Mouse (Mus musculus) heart, postnatal 10 days (tissue): Measurements from ENCODE around the gene Clip2. TPM values are rescaled to one million over a fixed set of nuclear protein-coding genes. Genes with fewer than 3 reads are reported as not detected.
"Not testable (repeated sequence)": the region's sequence is repeated elsewhere in the genome, so short reads cannot be mapped to it uniquely, and the experiment has no call there.

Source experiments
- DNase-seq, 2 experiments: peaks; one replicate each; pipeline ENCODE4 v3.0.0; 2021
- intact Hi-C: fragments of 180-260 bp; cut with DNase I; formaldehyde crosslinking; loops from one replicate; pipeline ENCODE4 v1.15.1; 2025
- total RNA-seq, 2 experiments: library from RNA; stranded (reverse); gene quantifications; 2 replicates each; pipeline ENCODE4 v1.2.3; 2021

Clip2 gene
- total RNA-seq, 2 experiments from 2014 or later: 14.6 to 16.0 TPM

DNA sequence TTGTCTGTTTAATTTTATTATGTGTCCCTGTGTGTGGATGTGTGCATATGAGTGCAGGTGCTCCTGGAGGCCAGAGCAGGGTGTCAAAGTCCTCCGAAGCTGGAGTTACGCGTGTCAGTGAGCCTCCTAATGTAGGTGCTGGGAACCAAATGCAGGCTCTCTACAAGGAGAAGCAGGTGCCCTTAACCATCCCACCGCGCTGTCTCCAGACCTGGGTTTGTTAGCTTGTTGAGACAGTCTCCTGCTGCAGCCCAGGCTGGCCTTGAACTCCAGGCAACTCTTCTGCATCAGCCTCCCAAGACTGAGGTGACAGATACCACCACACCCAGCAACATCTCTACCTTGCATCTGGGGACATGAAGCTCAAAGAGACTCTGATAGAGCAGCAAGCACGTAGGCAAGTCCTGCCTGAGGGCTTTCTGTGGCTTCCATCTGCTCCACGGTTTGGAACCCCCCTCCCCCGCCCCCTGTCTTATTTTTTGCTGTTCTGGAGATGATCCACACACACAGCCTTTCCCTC is 85.1 kb downstream of the Clip2 start:
- intact Hi-C loops: no loop called here
- DNase-seq: no peak

DNA sequence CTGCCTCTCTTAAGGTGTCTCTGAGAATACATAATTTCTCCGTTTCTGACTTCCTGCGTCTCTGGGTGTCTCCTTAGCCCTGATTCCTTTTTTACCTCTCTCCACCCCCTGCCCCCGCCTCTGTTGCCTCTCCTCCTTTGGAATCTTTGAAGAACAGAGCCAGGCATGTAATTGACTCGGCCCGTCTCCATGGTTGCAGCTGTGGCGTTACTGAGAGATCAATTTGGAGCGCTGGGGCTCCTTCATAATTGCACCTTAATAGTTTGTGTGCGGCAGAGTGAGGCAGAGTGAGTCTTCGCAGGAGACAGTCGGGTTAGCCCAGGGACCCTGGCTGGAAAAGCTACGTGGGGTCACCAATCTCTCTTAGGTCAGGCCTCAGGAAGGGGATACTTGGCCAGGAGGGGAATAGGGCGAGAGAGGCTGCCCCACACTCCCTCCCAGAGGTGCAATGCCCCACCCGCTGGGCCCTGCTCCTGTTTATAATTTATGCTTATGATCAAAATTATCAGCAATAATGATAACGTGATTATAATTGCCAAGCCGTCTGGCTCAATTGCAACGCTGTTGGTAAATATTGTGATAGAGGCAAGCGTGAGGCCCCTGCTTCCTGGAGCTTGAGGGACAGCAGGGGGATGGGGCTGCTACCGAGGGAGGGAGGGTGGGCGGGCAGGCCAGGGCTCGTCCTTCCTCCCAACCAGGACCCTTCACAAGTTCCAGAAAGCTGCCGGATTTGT is 85.8 kb downstream of the Clip2 start:
- no peak for DNase-seq
- intact Hi-C loops: no loop called here

GRCm38 (mm10) chr5:134465197-134465596 is 87.0 kb downstream of the Clip2 start:
- intact Hi-C loops: no loop called here
- DNase-seq: no peak

DNA sequence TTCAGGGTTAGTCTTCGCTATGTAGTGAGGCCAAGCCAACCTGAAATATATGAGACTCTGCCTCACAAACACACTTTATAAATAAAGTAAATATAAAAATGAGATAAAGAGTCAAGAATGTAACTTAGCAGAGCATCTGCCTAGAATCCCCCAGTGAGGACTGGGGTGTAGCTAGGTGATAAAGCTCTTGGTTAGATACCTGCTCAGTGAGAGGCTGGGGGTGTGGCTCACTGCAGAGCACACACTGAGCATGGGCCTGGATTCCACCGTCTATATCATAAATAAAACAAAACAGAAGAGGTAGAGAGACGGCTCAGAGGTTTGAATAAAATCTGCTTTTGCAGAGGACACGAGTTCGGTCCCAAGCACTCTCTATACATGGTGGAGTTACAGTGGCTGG is 88.0 kb downstream of the Clip2 start:
- intact Hi-C loops: no loop called here
- no peak for DNase-seq

DNA sequence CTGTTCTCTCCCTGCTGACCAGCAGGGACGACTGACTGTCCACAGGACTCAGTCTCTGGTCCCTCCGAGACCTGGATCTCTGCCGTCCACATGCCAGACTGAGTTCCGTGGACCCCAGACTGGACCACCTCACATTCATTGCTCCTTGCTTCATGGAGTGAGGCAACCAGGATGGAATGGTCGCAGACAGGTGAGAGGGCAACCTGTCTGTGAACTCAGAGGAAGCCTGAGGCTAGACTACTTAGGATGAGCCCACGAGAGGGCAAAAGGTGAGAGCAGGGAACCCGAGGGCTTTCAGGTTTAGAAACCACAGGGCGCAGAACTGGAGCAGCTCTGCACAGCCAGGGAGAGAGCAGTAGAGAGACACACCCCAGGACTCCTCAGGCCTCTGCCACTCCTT is 89.5 kb downstream of the Clip2 start:
- DNase-seq: no peak

GRCm38 (mm10) chr5:134462316-134462715 is 89.9 kb downstream of the Clip2 start:
- intact Hi-C loops: no loop called here
- no peak for DNase-seq

More for the DNA sequence above, 89.5 kb downstream of the Clip2 start:
- intact Hi-C loops: no loop called here

- intact Hi-C loops: no loop called here
- no peak for DNase-seq
Observed at GRCm38 (mm10) chr5:134460546-134460945, 91.7 kb downstream of the Clip2 start.

DNA sequence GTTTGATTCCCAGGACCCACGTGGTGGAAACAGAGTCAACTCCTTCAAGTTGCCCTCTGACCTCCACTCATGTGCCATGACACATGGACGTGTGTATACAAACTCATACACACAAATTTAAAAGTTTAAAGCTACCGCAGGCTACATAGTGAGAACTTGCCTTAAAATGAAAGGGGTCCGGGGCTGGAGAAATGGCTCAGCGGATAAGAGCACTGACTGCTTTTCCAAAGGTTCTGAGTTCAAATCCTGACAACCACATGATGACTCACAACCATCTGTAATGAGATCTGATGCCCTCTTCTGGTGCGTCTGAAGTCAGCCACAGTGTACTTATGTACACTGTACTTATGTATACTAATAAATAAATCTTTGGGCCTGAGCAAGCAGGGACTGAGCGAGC is 93.1 kb downstream of the Clip2 start:
- no peak for DNase-seq
- intact Hi-C loops: no loop called here

GRCm38 (mm10) chr5:134458416-134458815 is 93.8 kb downstream of the Clip2 start:
- intact Hi-C loops: no loop called here
- no peak for DNase-seq

GRCm38 (mm10) chr5:134457371-134457770 is 94.9 kb downstream of the Clip2 start:
- intact Hi-C loops: no loop called here
- DNase-seq: no peak

DNA sequence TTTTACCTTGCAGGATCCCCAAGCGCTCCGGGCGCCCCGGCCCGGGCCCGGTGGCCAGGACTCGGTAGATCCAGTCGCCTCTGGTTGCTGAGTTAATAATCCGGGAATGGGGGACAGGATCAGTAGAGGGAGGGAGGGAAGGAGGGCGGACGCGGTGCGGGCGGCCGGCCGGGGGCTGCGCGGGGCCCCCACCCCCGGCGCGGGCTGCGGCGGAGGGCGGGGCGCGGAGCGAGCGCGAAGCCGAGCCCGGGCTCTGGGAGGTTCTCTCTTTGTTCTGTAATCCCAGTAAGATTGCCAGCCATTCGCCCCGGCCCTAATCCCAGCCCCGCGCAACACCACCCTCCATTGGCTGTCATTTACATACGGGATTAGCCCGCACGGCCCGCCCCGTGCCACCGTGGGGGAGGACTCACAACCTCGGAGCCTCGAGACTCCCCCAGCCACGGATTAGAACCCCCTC is 95.7 kb downstream of the Clip2 start, which contains the start of gene Gtf2ird1:
Gene Gtf2ird1 (minus strand): TSS at position 214 of the 460 bp plus-strand sequence.
- DNase-seq: peak; percentile 79 to 82
- intact Hi-C loops: no loop called here

- intact Hi-C loops: no loop called here
- peak; percentile 64 to 73 for DNase-seq
Observed at GRCm38 (mm10) chr5:134455914-134456423, 96.3 kb downstream of the Clip2 start.

DNA sequence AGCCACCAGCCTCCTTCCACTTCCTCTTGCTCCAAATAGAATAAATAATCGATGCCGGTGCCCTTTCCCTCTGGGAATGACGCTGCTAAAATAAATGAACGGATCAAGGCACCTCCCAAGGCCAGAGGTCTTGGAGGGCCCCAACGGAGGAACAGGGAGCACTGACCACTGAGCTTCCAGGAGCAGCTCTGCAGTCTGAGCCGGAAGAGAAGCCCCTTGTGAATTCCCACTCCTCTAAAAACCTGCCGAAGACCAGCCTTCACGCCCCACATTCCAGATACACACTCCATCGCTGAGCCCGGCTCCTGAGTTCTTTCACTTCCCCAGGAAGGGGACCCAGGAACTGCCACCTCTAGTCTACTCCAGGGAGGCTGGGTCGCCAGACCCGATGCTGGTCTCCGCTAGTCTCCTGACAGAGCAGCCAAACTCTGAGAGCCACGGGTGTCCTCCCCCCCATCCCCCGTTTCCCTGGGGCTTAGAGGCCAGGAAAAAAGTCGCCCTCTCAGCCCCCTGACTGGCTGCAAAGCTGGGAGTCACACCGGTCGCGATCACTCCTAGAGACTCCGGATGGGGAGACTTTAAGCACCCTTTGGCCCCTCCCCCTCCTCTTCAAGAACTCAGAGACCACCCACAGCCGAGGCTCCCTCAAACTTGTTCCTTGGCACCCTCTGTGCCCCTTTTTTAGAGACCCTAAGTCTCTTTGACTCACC is 96.9 kb downstream of the Clip2 start:
- intact Hi-C loops: no loop called here

GRCm38 (mm10) chr5:134454421-134454820 is 97.8 kb downstream of the Clip2 start:
- DNase-seq: peak; percentile 42 to 51
- intact Hi-C loops: no loop called here

More for the DNA sequence above, 96.9 kb downstream of the Clip2 start:
- DNase-seq: peak; percentile 47 to 61

- intact Hi-C loops: no loop called here
- DNase-seq: no peak
Observed at GRCm38 (mm10) chr5:134453577-134453976, 98.7 kb downstream of the Clip2 start.

- DNase-seq, intact Hi-C loops: not testable (repeated sequence)
Observed at GRCm38 (mm10) chr5:134446755-134447154, 105.5 kb downstream of the Clip2 start.

DNA sequence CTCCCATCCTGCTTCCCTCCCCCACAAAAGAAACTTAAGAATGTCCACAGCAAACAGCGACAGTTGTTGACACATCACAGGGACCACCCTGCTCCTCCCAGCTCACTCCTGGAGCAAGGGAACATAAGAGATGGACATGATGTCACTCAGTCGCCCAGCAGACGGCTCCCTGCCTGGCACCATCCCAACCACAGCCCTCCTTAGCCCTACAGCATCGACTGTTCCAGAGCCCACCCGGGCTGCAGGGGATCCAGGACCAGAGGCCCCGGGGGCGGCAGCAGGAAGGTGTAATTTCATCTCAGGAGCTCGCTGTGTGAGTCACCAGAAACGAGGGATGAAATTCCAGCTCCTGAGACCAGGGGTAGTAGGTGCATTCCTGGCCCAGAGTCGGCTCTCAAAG is 106.3 kb downstream of the Clip2 start:
- no peak for DNase-seq

DNA sequence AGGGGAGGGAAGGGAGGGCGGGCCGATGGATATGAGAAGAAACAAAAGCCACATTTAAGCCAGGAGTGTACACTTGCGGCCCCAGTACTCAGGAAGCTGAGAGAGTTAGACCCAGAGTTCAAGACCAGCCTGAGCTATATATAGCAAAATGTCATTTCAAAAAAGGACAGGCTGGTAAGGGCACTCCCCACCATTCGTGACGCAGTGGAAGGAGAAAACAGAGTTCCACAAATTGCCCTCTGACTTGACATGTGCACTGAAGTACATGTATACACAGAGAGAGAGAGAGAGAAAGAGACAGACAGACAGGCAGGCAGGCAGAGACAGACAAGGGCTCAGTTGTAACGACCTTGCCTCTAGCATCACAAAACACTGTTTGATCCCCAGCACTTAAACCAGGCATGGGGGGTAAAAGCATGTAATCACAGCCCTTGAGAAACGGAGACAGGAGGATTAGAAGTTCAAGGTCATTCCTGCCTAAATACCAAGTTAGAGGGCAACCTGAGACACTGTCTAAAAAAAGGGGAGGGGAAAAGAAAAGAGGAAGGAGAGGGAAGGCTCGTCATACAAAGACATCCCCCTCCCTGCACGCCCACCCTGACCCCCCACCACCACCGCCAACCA is 106.9 kb downstream of the Clip2 start:
- intact Hi-C loops: no loop called here
- DNase-seq: no peak

More for the DNA sequence above, 106.3 kb downstream of the Clip2 start:
- intact Hi-C loops: no loop called here

GRCm38 (mm10) chr5:134444473-134444872 is 107.8 kb downstream of the Clip2 start:
- DNase-seq: no peak

GRCm38 (mm10) chr5:134442066-134442465 is 110.2 kb downstream of the Clip2 start:
- DNase-seq: no peak
- intact Hi-C loops: no loop called here

More at GRCm38 (mm10) chr5:134444473-134444872, 107.8 kb downstream of the Clip2 start:
- intact Hi-C loops: no loop called here

GRCm38 (mm10) chr5:134441105-134441504 is 111.1 kb downstream of the Clip2 start:
- intact Hi-C loops: no loop called here

More at GRCm38 (mm10) chr5:134441105-134441504, 111.1 kb downstream of the Clip2 start:
- no peak for DNase-seq
